Mouse (Mus musculus) ES-Bruce4 (cell line): Measurements from ENCODE around the gene Zfp202.

Experiments used
- CTCF ChIP-seq: IDR thresholded peaks from one replicate; pipeline ENCODE4 v1.8.1; 2011; ENCODE audit warnings: low read depth, low read length
- EP300 ChIP-seq: IDR thresholded peaks from 2 replicates; pipeline ENCODE4 v1.6.1; 2011; ENCODE audit warnings: low read depth, low read length; ENCODE audit not compliant: insufficient read depth

DNA sequence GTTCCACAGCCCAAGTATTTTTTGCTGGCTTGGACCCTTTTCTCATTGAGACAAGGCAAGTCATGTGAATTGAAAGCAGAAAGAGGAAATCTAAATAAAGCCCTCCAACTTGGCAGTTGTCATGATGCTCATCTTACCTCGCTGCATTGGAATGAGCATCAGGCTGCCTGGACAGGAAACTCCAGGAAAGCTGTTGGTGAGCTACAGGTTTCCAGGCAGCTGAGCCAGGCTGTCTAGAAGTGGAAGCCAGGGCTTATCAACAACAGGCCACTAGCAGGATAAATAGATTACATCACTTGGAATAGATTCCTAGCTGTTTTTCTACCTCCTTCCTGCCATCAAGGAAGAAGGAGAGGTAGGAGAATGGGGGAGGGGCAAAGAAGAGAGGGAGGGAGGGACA, 57.0 kb downstream of the Zfp202 start:
- TF ChIP-seq CTCF (no peak), EP300 (no peak)
